Mouse (Mus musculus) megakaryocyte progenitor cell, adult 5-6 weeks (primary cell): ENCODE measurements at regions not wholly inside any gene's neighbourhood (a gene's known extent, or its start where the extent isn't known, plus 50 kb on each side); places are given as distances from the start of the nearest gene placed in this dataset.
A peak's percentile ranks its signal among the peaks of the same experiment; 100 is the strongest.

ENCODE experiments used
- ATAC-seq: replicated peaks from 2 replicates; pipeline ENCODE4 v1.8.0; 2016; ENCODE audit warnings: mild to moderate bottlenecking, moderate TSS enrichment, inconsistent platforms; ENCODE audit not compliant: poor library complexity

DNA sequence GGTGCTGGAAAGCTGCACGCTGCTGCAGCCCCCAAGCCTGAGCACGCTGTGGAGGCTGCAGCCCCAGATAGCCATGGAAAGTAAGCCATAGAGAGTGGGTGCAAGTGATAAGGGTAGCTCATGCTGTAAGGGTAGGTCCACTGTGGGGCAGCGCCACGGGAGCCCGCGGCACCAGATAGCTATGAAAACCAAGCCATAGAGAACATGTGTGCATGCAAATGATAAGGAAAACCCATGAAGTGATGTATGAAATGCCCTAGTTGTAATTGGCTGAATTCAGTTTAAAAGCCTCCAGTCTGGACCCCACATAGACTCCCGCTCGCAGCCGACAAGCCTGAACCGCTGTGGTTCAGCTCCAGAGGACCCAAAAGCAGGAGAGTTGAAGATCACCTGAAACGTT, 58.8 kb upstream of the L3mbtl3 start:
- ATAC-seq: no peak

DNA sequence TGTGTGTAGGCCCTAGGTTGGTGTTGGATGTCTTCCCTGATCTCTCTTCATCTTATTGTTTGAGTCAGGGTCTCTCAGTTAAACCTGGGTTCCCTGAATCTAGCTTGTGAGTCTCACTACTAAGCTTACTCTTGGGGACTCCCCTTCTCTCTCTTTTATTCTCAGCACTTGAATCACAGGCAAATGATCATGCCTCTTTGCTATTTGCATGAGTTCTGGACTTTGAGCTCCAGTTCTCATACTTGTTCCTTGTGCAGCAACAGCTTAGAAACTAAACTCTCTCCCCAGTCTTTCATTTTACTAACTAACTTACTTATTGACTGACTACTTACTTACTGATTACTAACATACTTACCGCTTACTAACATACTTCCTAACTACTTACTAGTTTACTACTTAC, 64.9 kb upstream of the L3mbtl3 start:
- no peak for ATAC-seq

GRCm38 (mm10) chr10:26484311-26484710, 108.5 kb upstream of the L3mbtl3 start:
- no peak for ATAC-seq

DNA sequence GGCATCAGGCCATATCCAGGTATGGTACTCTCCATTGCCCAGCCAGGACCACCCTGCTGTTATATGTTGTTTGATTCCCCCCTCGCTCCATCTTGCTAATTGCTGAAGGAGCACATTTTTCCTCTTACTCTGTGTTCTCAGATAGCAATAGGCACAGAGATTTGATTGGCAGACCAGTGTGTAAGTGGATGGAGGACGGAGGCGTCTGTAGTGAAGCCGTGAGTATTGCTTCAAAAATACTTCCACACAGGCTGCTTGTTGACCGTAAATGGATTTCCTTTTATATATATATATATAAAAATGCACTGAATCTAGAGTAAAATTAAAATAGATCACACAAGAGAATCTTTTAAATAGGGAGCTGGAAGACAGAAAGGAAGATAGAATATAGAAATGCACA, 115.6 kb upstream of the L3mbtl3 start:
- ATAC-seq: no peak

DNA sequence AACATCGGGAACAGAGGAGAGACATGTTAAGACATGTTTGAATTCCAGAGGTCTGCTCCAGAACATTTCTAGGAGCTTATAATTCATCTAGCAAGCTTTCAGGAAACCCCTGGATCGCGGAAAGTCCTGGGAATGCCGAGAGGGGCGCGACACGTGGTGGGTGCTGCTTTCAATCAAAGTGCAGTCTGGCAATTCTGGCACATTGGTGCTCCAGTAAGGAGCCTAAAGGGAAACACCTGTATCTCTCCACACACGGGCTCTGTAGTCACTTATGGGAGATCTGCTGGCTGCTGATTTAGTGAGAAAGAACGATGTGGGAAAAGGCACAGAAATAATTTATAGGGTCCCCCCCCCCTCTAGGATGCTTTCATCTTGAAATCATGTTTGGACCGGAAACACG, 116.4 kb upstream of the L3mbtl3 start:
- no peak for ATAC-seq

DNA sequence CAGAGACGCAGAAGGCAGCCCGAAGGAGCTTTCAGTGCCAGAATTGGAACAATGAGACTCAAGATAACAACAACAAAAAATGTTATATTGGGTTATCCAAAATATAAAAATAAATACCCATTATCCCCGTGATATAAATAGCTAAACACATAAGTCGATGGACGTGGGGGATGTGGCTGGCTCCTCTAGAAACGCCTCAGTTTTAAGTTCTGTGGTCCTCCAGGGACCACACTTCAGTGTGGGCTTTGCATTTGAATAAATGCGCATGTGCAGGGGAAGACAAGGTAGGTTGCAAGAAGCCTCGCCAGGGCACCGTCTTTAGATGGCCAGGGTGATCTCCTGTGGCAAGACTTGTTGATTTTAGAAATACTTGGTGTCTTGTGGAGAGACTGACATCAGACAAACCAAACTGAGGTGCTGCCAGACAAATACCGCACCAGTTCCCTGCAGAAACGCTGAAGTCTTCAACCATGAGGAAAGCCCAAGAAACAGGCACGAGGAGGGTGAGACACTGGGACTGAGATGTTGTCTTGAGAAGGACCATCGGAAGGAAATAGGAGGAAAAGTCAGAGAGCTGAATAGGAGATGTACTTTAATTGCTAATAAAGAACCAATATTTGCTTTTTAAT, 117.2 kb upstream of the L3mbtl3 start:
- no peak for ATAC-seq

DNA sequence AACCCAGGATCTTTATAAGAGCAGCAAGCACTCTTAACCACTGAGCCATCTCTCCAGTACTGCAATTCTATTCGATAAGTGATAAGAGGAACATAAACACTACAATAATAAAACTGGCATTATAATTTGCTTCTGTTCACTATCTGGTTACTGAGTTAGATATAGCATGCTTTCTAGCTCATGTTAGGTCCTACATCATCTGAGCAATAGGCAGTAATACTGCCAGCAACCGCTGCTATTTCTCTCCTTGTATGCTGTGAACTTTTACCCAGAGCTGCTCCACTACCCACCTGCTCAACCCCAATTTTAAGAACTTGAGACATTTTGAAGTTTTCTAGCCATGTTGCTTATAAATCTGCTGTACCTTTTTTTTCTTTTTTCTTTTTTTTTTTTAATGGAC, 118.0 kb upstream of the L3mbtl3 start:
- ATAC-seq: no peak

GRCm38 (mm10) chr10:26494380-26494781, 118.6 kb upstream of the L3mbtl3 start:
- peak; percentile 96 for ATAC-seq

GRCm38 (mm10) chr10:26500265-26500935, 124.6 kb upstream of the L3mbtl3 start:
- ATAC-seq: no peak

- peak; percentile 83 for ATAC-seq
These were observed 145.1 kb upstream of the L3mbtl3 start for GRCm38 (mm10) chr10:26520879-26521278.

DNA sequence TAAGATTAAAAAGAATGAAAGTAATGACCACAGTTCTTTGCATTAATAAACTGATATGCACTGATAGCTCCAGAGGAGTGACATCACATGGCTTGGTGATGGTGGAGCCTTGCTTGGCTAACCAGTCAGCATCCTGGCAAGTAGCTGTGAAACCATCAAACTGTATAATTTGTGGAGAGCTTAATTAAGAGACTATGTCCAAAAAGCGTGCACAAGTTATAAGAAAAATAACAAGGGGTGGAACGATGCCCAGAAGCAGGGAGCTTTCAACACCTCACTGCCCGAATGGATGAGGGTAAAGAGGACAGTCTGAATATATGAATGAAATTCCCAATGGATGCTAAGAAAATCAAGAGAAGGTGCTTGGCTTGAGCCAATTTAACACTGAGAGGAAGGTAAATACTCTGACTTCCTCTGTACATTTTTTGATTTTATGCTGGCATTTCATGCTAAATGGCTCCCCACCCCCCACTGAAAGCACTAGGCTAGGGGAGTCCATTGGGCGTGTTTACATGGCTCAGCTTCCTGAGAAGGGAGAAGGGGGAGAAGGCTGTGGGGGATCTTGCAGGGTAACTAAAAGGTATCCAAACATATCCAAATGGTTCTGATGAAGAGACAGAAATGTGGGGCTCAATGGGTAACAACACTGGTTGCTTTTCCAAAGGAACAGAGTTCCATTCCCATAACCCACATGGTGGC, 150.2 kb upstream of the L3mbtl3 start:
- no peak for ATAC-seq

DNA sequence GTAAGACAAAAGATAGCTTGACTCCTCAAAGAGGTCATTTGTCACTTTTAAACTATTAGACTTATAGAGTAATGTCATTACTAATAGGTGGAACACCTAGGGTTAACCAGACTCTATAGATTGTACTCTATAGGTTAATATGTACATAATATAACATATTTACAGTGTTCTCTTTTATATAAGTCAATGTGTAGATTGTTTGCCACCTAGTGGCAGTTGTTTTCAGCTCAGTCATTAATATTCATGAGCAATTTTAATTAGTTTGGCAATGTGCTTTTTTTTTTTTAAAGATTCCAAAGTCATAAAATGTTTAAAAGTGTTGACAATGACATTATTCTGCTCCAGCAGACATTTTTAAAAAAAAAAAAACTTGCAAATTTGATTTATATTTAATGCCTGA, 164.4 kb upstream of the L3mbtl3 start:
- ATAC-seq: peak; percentile 44; the same call in 1 of the 2 replicates

GRCm38 (mm10) chr10:26544061-26544460, 168.3 kb upstream of the L3mbtl3 start:
- ATAC-seq: no peak

- no peak for ATAC-seq
These were observed 169.0 kb upstream of the L3mbtl3 start for GRCm38 (mm10) chr10:26544796-26545195.

- ATAC-seq: no peak
These were observed 180.5 kb upstream of the L3mbtl3 start for GRCm38 (mm10) chr10:26556246-26556645.

- ATAC-seq: peak; percentile 85
These were observed 182.3 kb upstream of the L3mbtl3 start for GRCm38 (mm10) chr10:26558118-26558517.

- peak; percentile 26 for ATAC-seq
These were observed 183.6 kb upstream of the L3mbtl3 start for GRCm38 (mm10) chr10:26559323-26559722.

DNA sequence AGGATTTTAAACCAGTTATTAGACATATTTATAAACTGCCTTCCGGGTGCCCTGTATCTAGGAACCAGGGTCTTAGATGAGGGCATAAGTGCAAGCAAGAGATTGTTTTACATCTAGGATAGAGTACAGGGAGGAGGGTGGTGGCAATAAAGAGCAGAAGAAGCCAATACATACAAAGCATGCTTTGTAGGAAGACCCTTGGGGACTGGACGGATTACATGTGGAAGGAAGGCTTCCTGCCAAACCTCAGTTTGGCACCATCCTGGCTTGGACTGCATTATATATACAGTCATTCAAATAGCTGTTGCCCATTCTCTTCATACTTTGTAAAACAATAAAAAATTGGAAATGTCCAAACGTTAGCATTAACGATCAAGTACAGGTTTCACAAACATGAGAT, 184.7 kb upstream of the L3mbtl3 start:
- no peak for ATAC-seq

- ATAC-seq: peak; percentile 96
These were observed 188.7 kb upstream of the L3mbtl3 start for GRCm38 (mm10) chr10:26564462-26564861.

DNA sequence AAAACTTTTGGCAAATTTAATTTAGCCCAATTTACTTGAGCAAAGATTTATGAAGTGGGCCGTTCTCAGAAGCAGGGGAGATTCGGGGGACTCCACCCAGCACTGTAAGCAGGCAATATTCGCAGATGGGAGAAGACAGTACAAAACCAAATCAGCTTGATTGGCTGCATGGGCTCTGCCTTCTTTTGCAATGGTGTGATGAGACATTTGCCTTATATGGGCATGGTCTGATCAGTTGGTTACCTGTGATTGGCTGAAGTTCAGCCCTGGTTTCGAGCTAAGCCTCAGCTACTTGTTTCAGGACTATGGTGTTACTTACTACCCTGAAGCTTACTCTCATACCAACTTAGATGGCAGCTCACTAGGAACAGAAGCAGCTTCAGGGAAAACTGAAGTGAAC, 185.6 kb upstream of the Arhgap18 start:
- ATAC-seq: 0 out of 2 replicates have a peak, but pooled peaks have one; percentile 12

GRCm38 (mm10) chr10:26570468-26570867, 182.8 kb upstream of the Arhgap18 start:
- peak; percentile 79 for ATAC-seq

- no peak for ATAC-seq
These were observed 181.8 kb upstream of the Arhgap18 start for GRCm38 (mm10) chr10:26571377-26571776.
